Mouse (Mus musculus) forebrain, embryonic 11.5 days (tissue): ENCODE results near the gene Ccndbp1. TPM values are rescaled to one million over a fixed set of nuclear protein-coding genes. Genes with fewer than 3 reads are reported as not detected.

Experiments used
- ATAC-seq: fragments of 200-750 bp; cut with Nextera tagmentation; replicated peaks from 2 replicates; pipeline ENCODE4 v1.8.0; 2017; ENCODE audit warnings: moderate TSS enrichment; ENCODE audit not compliant: low FRiP score
- DNase-seq: peaks from one replicate; pipeline ENCODE4 v3.0.0-alpha.2; 2017; ENCODE audit warnings: low spot score
- H3K27ac ChIP-seq: fragments of 300-500 bp; sonication (generic); 2 replicates; pipeline ENCODE4 v1.5.1; 2014; ENCODE audit warnings: low read depth, low read length
- H3K27me3 ChIP-seq: fragments of 300-500 bp; sonication (generic); 2 replicates; pipeline ENCODE4 v1.6.1; 2014; ENCODE audit warnings: mild to moderate bottlenecking, low read length, mixed read lengths; ENCODE audit not compliant: control insufficient read depth, insufficient read depth
- H3K36me3 ChIP-seq: fragments of 300-500 bp; sonication (generic); 2 replicates; pipeline ENCODE4 v1.6.1; 2014; ENCODE audit warnings: mild to moderate bottlenecking, low read length, moderate library complexity, mixed read lengths; ENCODE audit not compliant: control insufficient read depth, insufficient read depth
- H3K4me1 ChIP-seq: fragments of 300-500 bp; sonication (generic); replicated peaks from 2 replicates; pipeline ENCODE4 v1.6.1; 2014; ENCODE audit warnings: low read length, mixed read lengths; ENCODE audit not compliant: control insufficient read depth, insufficient read depth
- H3K4me2 ChIP-seq: fragments of 300-500 bp; sonication (generic); 2 replicates; pipeline ENCODE4 v1.6.1; 2014; ENCODE audit warnings: low read depth, mild to moderate bottlenecking, low read length, moderate library complexity, mixed read lengths; ENCODE audit not compliant: severe bottlenecking
- H3K4me3 ChIP-seq: fragments of 300-500 bp; sonication (generic); 2 replicates; pipeline ENCODE4 v1.5.1; 2014; ENCODE audit warnings: low read depth, low read length
- H3K9ac ChIP-seq: fragments of 300-500 bp; sonication (generic); 2 replicates; pipeline ENCODE4 v1.6.1; 2014; ENCODE audit warnings: low read length
- H3K9me3 ChIP-seq: fragments of 300-500 bp; sonication (generic); 2 replicates; pipeline ENCODE4 v1.6.1; 2016; ENCODE audit warnings: low read length, mixed read lengths; ENCODE audit not compliant: control insufficient read depth
- WGBS: fragments of 180-500 bp; shearing (Covaris S2); extraction: QIAGEN DNeasy Blood & Tissue Kit; methylation state at CpG from one replicate; pipeline ENCODE4 v1.1.7; 2014; 5-methylcytosine and 5-hydroxymethylcytosine counted together
- polyA plus RNA-seq: library from polyadenylated mRNA; unstranded; fragments of >200 nt; fragmentation: Nextera tagmentation; extraction: Ambion mirVana; gene quantifications from 2 replicates; pipeline ENCODE4 v1.2.1, GENCODE M21; 2014

Ccndbp1 gene
- polyA plus RNA-seq, 1 experiment from 2014 or later = 43.3 TPM

- ATAC-seq (no peak), DNase-seq (no peak)
- Histone ChIP-seq H3K4me1 (no peaks in the 10 kb centered on the region), H3K27ac (no peak overlapping the region), H3K4me3 (no peak overlapping the region), H3K9me3 (no peaks in the 10 kb centered on the region), H3K36me3 (no peaks in the 10 kb centered on the region), H3K27me3 (no peaks in the 10 kb centered on the region), H3K9ac (no peak overlapping the region), H3K4me2 (no peak overlapping the region)
- WGBS = 92% methylated on average over 1 of the region's 1 CpGs
Observed at GRCm38 (mm10) chr2:121039382-121039781, 31.2 kb downstream of the Ccndbp1 start.

GRCm38 (mm10) chr2:121041098-121041497 lies 32.9 kb downstream of the Ccndbp1 start:
- 53% methylated on average over 5 of the region's 5 CpGs for WGBS
- H3K27ac ChIP-seq = no peak overlapping the region
- DNase-seq (no peak), ATAC-seq (no peak)
- H3K4me3 ChIP-seq = no peak overlapping the region
- H3K9ac ChIP-seq = no peak overlapping the region
- no peaks in the 10 kb centered on the region for H3K9me3 ChIP-seq
- H3K27me3 ChIP-seq = no peaks in the 10 kb centered on the region
- H3K4me2 ChIP-seq = no peak overlapping the region
- no peaks in the 10 kb centered on the region for H3K4me1 ChIP-seq
- H3K36me3 ChIP-seq = no peaks in the 10 kb centered on the region

GRCm38 (mm10) chr2:121045653-121046052 lies 37.5 kb downstream of the Ccndbp1 start:
- no peak overlapping the region for H3K9ac ChIP-seq
- no peak overlapping the region for H3K27ac ChIP-seq
- no peaks in the 10 kb centered on the region for H3K27me3 ChIP-seq
- no peak for DNase-seq
- WGBS = 75% methylated on average over 4 of the region's 4 CpGs
- ATAC-seq = no peak
- no peaks in the 10 kb centered on the region for H3K9me3 ChIP-seq
- H3K36me3 ChIP-seq = no peaks in the 10 kb centered on the region
- H3K4me1 ChIP-seq = no peaks in the 10 kb centered on the region
- no peak overlapping the region for H3K4me3 ChIP-seq
- H3K4me2 ChIP-seq = no peak overlapping the region

GRCm38 (mm10) chr2:121052176-121052575 lies 44.0 kb downstream of the Ccndbp1 start:
- no peaks in the 10 kb centered on the region for H3K4me1 ChIP-seq
- ATAC-seq = no peak
- H3K27me3 ChIP-seq = no peaks in the 10 kb centered on the region
- no peak overlapping the region for H3K4me2 ChIP-seq
- no peaks in the 10 kb centered on the region for H3K9me3 ChIP-seq
- no peak for DNase-seq
- no peaks in the 10 kb centered on the region for H3K36me3 ChIP-seq
- WGBS = 87% methylated on average over 5 of the region's 5 CpGs
- H3K4me3 ChIP-seq = no peak overlapping the region
- no peak overlapping the region for H3K9ac ChIP-seq
- H3K27ac ChIP-seq = no peak overlapping the region

GRCm38 (mm10) chr2:121054060-121054459 lies 45.9 kb downstream of the Ccndbp1 start:
- Histone ChIP-seq H3K4me2 (no peak overlapping the region), H3K9me3 (no peaks in the 10 kb centered on the region), H3K4me3 (no peak overlapping the region), H3K9ac (no peak overlapping the region), H3K36me3 (no peaks in the 10 kb centered on the region), H3K4me1 (no peaks in the 10 kb centered on the region), H3K27me3 (no peaks in the 10 kb centered on the region), H3K27ac (no peak overlapping the region)
- 78% methylated on average over 2 of the region's 2 CpGs for WGBS
- DNase-seq (no peak), ATAC-seq (no peak)

GRCm38 (mm10) chr2:121055915-121056314 lies 47.7 kb downstream of the Ccndbp1 start:
- no peak for ATAC-seq
- H3K27ac ChIP-seq = no peak overlapping the region
- H3K27me3 ChIP-seq = no peaks in the 10 kb centered on the region
- no peak for DNase-seq
- no peak overlapping the region for H3K9ac ChIP-seq
- no peak overlapping the region for H3K4me3 ChIP-seq
- H3K36me3 ChIP-seq = no peaks in the 10 kb centered on the region
- H3K9me3 ChIP-seq = no peaks in the 10 kb centered on the region
- 84% methylated on average over 6 of the region's 6 CpGs for WGBS
- no peaks in the 10 kb centered on the region for H3K4me1 ChIP-seq
- no peak overlapping the region for H3K4me2 ChIP-seq

- H3K9ac ChIP-seq = no peak overlapping the region
- H3K4me3 ChIP-seq = no peak overlapping the region
- no peak overlapping the region for H3K27ac ChIP-seq
- no peak for ATAC-seq
- H3K36me3 ChIP-seq = no peaks in the 10 kb centered on the region
- no peaks in the 10 kb centered on the region for H3K4me1 ChIP-seq
- H3K27me3 ChIP-seq = no peaks in the 10 kb centered on the region
- no peaks in the 10 kb centered on the region for H3K9me3 ChIP-seq
- no peak overlapping the region for H3K4me2 ChIP-seq
- 77% methylated on average over 6 of the region's 6 CpGs for WGBS
- DNase-seq = no peak
Observed at GRCm38 (mm10) chr2:121057997-121058396, 49.8 kb downstream of the Ccndbp1 start.

- Histone ChIP-seq H3K27ac (no peak overlapping the region), H3K9me3 (no peaks in the 10 kb centered on the region), H3K4me2 (no peak overlapping the region), H3K27me3 (no peaks in the 10 kb centered on the region), H3K4me1 (no peaks in the 10 kb centered on the region), H3K9ac (no peak overlapping the region), H3K4me3 (no peak overlapping the region), H3K36me3 (no peaks in the 10 kb centered on the region)
- no peak for DNase-seq
- no peak for ATAC-seq
- WGBS = 85% methylated on average over 2 of the region's 2 CpGs
Observed at GRCm38 (mm10) chr2:121061315-121061714, 53.1 kb downstream of the Ccndbp1 start.
